Mouse (Mus musculus) thymus, postnatal 14 days (tissue): Measurements from ENCODE around the gene Mtfr2.

Experiments
- DNase-seq: peaks from one replicate; pipeline ENCODE4 v3.0.0; 2021

The Mtfr2 gene

DNA sequence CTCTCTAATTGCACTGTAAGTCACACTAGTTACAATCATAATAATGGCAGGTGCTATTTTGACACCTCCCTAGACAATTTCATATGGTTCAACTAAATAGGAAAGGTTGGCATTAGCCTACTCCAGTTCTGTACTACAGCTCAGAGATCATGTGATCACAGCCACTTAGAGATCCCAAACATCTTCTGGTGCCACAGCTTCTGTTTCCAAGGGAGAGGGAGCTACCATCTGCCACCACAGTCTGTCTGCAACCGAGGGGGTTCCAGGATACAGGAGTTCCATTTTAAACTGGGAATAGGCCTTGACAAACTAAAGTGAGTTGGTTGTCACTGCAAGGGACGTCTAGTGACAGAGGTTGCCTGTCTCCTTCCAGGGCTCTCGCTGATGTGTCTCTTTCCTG, 33.2 kb downstream of the Mtfr2 start:
- DNase-seq, result no peak

DNA sequence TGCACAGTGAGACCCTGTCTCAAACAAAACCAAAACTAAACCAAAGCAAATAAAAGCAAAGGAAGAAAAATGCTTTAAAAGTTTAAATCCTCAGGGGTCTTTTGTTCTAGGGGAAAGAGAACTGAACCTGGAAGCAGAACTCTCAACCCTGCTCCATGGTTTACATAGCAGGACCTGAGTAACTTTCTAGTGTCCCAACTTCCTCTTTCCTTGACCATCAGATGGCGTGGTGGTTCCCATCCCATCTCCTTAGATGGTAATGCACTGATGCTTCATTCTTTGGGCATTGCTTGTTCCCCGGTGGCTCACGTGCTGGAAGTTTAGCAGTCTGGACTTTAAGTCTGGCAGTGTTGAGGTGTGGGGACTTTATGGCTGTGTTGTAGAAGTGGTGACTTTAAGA, 33.8 kb downstream of the Mtfr2 start:
- no peak for DNase-seq

DNA sequence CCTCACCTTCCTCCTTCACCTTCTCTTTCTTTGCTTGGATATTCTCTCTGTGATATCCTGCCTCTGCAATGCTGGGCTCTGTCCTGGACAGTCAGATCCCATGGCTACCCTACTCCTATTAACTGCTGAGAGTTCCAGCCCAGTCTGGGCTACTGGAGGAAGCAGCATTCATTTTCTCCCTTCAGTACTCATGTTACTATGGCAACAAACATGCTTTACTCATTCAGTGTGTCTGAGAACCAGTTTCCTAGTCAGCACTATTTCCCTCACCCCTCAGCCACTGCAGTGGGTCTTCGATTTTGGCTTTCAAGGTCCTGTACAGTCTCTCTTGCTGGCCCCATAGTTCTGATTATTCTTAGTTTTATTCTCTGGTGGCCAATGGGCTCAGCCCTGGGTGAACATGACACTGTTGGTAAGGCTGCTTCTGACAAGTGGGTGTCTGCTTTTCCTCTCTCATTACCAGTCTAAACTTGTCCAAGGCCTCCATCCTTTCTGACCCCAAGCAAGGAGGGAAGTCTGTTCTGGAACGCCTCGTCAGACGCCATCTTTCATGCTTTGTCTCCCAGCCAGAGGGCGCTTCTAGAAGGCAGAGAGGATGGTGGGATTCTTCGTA, 35.3 kb downstream of the Mtfr2 start:
- DNase-seq, result no peak

GRCm38 (mm10) chr10:20390568-20390967, 43.0 kb downstream of the Mtfr2 start:
- no peak for DNase-seq

DNA sequence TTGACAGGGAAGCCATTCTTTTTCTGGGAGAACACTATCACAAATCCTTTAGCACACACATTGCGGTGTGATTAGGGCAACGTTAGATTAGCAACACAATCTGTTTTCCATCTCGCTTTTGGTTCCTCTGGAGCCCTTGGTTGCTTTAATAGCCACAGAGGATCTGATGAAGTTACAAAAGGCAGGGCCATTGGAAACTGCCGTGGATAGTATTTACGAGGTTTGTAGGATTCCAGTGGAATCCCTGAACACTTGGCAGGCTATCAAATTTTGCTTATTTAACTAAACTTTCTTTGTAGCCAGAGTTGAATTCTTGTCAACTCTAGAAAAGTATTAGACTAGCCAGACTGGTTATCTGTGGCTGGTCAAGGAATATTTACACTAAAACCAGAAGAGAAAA, 47.2 kb downstream of the Mtfr2 start:
- no peak for DNase-seq

- no peak for DNase-seq
Measured at GRCm38 (mm10) chr10:20395778-20396177, 48.2 kb downstream of the Mtfr2 start.

DNA sequence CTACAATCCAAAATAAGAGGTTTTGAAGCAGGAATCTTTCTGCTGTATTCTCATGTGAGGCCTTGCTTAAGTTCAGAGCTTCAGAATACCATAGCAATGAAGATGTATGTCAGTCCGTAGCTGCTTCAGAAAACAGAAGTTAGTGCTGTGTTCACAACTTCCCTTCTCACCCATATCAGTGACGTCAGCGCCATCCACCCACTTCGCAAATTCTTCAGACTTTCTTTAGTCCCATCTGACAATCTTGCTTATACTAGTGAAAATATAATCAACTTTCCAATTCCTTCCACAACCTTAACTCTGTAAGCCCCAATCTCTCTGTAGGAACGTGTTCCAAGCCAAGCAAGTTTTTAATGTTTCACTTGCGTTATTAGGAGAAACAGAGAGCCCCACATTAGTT, 50.7 kb downstream of the Mtfr2 start:
- peak; percentile 10 for DNase-seq

- no peak for DNase-seq
Measured at GRCm38 (mm10) chr10:20398641-20399390, 51.2 kb downstream of the Mtfr2 start.

- no peak for DNase-seq
Measured at GRCm38 (mm10) chr10:20400406-20400805, 52.8 kb downstream of the Mtfr2 start.

- DNase-seq, result no peak
Measured at GRCm38 (mm10) chr10:20402941-20403340, 55.4 kb downstream of the Mtfr2 start.

DNA sequence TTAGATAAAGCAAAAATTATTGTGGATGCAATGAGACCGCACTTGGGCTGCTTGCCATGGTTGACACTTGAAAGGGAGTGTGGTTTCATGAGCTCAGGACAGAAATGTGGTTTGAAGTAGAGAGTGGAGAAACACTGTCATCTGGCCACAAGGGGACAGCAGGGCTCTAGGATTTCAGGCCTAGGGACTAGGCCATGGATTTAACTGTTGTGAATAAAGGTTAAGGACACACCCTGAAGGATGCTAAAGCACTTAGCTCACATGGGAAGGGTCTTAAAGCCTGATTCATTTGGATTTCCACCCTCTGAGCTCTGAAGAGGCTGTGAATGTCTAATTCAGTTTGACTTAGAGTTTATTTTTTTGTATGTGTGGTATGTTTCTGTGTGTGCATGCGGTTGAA, 57.9 kb downstream of the Mtfr2 start:
- peak; percentile 8 for DNase-seq

DNA sequence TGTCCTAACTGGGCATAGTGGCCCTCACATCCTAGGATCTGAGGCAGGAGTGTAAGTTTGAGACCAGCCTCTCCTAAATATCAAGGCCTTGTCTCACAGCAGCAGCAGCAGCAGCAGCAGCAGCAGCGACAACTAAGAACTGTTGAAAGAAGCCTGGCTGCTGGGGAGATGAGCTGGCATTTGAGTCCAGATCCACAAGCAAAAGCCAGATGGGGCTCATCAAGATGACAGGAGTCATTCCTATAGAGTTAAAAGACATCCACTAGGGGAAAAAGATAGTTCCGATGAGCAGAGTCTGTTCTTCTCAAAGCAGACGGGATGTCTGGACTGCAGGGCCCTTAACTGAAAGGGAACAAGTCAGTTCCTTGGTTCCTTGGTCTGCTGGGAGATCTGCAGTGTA, 60.8 kb downstream of the Mtfr2 start:
- DNase-seq, result no peak

GRCm38 (mm10) chr10:20409181-20409580, 61.6 kb downstream of the Mtfr2 start:
- no peak for DNase-seq
